Mouse (Mus musculus) E14TG2a.4 (cell line): ENCODE measurements around the gene Ntn3.

Source experiments
- H3K27me3 ChIP-seq: 2 replicates; pipeline ENCODE4 v1.6.1; 2014; ENCODE audit warnings: low read length, control low read depth; ENCODE audit not compliant: insufficient read depth
- H3K36me3 ChIP-seq: 2 replicates; pipeline ENCODE4 v1.6.1; 2014; ENCODE audit warnings: low read length, control low read depth; ENCODE audit not compliant: insufficient read depth
- H3K4me1 ChIP-seq: replicated peaks from 2 replicates; pipeline ENCODE4 v1.6.1; 2014; ENCODE audit warnings: low read depth, low read length, control low read depth
- H3K4me3 ChIP-seq: replicated peaks from 2 replicates; pipeline ENCODE4 v1.5.1; 2014; ENCODE audit warnings: mild to moderate bottlenecking, low read length
- H3K9me3 ChIP-seq: 2 replicates; pipeline ENCODE4 v1.6.1; 2014; ENCODE audit warnings: low read length, control low read depth
- CTCF ChIP-seq: conservative IDR thresholded peaks from 2 replicates; pipeline ENCODE4 v1.5.1; 2014; ENCODE audit warnings: low read length
- NANOG ChIP-seq: IDR thresholded peaks from 2 replicates; pipeline ENCODE4 v1.6.1; 2014; ENCODE audit warnings: borderline replicate concordance, low read length, mixed read lengths
- POU5F1 ChIP-seq: IDR thresholded peaks from 2 replicates; pipeline ENCODE4 v1.6.1; 2014; ENCODE audit warnings: low read length, borderline replicate concordance

Gene Ntn3

GRCm38 (mm10) chr17:24236921-24237320, 27.6 kb upstream of the Ntn3 start:
- no peak for TF ChIP-seq NANOG
- TF ChIP-seq CTCF = no peak
- H3K36me3 ChIP-seq = peaks cover 99% of the 10 kb centered on the region
- H3K4me1 ChIP-seq = peaks cover 25% of the 10 kb centered on the region
- H3K27me3 ChIP-seq = no peaks in the 10 kb centered on the region
- peaks cover 7% of the 10 kb centered on the region; the same call in 1 of the 2 replicates for H3K9me3 ChIP-seq
- H3K4me3 ChIP-seq = no peak overlapping the region

GRCm38 (mm10) chr17:24236479-24236878, 27.1 kb upstream of the Ntn3 start:
- TF ChIP-seq CTCF = no peak
- no peak for TF ChIP-seq POU5F1
- no peak for TF ChIP-seq NANOG
- Histone ChIP-seq H3K27me3 (no peaks in the 10 kb centered on the region), H3K36me3 (peaks cover 99% of the 10 kb centered on the region), H3K4me1 (peaks cover 29% of the 10 kb centered on the region), H3K9me3 (peaks cover 7% of the 10 kb centered on the region; the same call in 1 of the 2 replicates), H3K4me3 (no peak overlapping the region)

GRCm38 (mm10) chr17:24227941-24228340, 18.6 kb upstream of the Ntn3 start:
- no peak for TF ChIP-seq POU5F1
- no peak for TF ChIP-seq NANOG
- no peak for TF ChIP-seq CTCF
- no peaks in the 10 kb centered on the region for H3K9me3 ChIP-seq
- no peak overlapping the region for H3K4me3 ChIP-seq
- no peaks in the 10 kb centered on the region for H3K27me3 ChIP-seq
- peaks cover 89% of the 10 kb centered on the region for H3K36me3 ChIP-seq
- peaks cover 49% of the 10 kb centered on the region for H3K4me1 ChIP-seq

GRCm38 (mm10) chr17:24226721-24227120, 17.4 kb upstream of the Ntn3 start:
- TF ChIP-seq NANOG (no peak), CTCF (no peak), POU5F1 (no peak)
- Histone ChIP-seq H3K27me3 (no peaks in the 10 kb centered on the region), H3K4me1 (peaks cover 54% of the 10 kb centered on the region), H3K36me3 (peaks cover 89% of the 10 kb centered on the region), H3K9me3 (no peaks in the 10 kb centered on the region), H3K4me3 (no peak overlapping the region)

GRCm38 (mm10) chr17:24225851-24226250, 16.5 kb upstream of the Ntn3 start:
- no peak overlapping the region for H3K4me3 ChIP-seq
- peaks cover 57% of the 10 kb centered on the region for H3K4me1 ChIP-seq
- H3K9me3 ChIP-seq = no peaks in the 10 kb centered on the region
- TF ChIP-seq NANOG (no peak), CTCF (no peak), POU5F1 (no peak)
- H3K36me3 ChIP-seq = peaks cover 83% of the 10 kb centered on the region
- H3K27me3 ChIP-seq = no peaks in the 10 kb centered on the region

- H3K36me3 ChIP-seq = peaks cover 73% of the 10 kb centered on the region
- H3K27me3 ChIP-seq = no peaks in the 10 kb centered on the region
- no peaks in the 10 kb centered on the region for H3K9me3 ChIP-seq
- peaks cover 60% of the 10 kb centered on the region for H3K4me1 ChIP-seq
- H3K4me3 ChIP-seq = no peak overlapping the region
- TF ChIP-seq POU5F1 (no peak), NANOG (no peak)
Measured at GRCm38 (mm10) chr17:24224741-24225140, 15.4 kb upstream of the Ntn3 start.

GRCm38 (mm10) chr17:24223513-24223912, 14.2 kb upstream of the Ntn3 start:
- TF ChIP-seq CTCF (no peak), NANOG (no peak), POU5F1 (no peak)
- no peaks in the 10 kb centered on the region for H3K27me3 ChIP-seq
- H3K4me3 ChIP-seq = no peak overlapping the region
- peaks cover 72% of the 10 kb centered on the region for H3K36me3 ChIP-seq
- H3K9me3 ChIP-seq = no peaks in the 10 kb centered on the region
- peaks cover 66% of the 10 kb centered on the region for H3K4me1 ChIP-seq

GRCm38 (mm10) chr17:24222653-24223052, 13.3 kb upstream of the Ntn3 start:
- no peak for TF ChIP-seq NANOG
- TF ChIP-seq POU5F1 = no peak
- no peak for TF ChIP-seq CTCF
- H3K27me3 ChIP-seq = no peaks in the 10 kb centered on the region
- H3K4me3 ChIP-seq = no peak overlapping the region
- peaks cover 74% of the 10 kb centered on the region for H3K36me3 ChIP-seq
- peaks cover 66% of the 10 kb centered on the region for H3K4me1 ChIP-seq
- H3K9me3 ChIP-seq = no peaks in the 10 kb centered on the region

- H3K4me1 ChIP-seq = peaks cover 77% of the 10 kb centered on the region
- H3K9me3 ChIP-seq = no peaks in the 10 kb centered on the region
- peaks cover 73% of the 10 kb centered on the region for H3K36me3 ChIP-seq
- TF ChIP-seq NANOG = no peak
- TF ChIP-seq POU5F1 = no peak
- no peak for TF ChIP-seq CTCF
- no peaks in the 10 kb centered on the region for H3K27me3 ChIP-seq
- H3K4me3 ChIP-seq = peak within 1 kb of the TSS; percentile 98
Measured at GRCm38 (mm10) chr17:24220435-24221411, 11.4 kb upstream of the Ntn3 start, which contains the start of gene Tedc2. Gene Tedc2 (minus strand): TSS chr17:24220851.
